Mouse (Mus musculus) left cerebral cortex, postnatal 36 days (tissue): Measurements from ENCODE around the gene Col23a1. TPM values are rescaled to one million over a fixed set of nuclear protein-coding genes. Genes with fewer than 3 reads are reported as not detected.

Source experiments
- DNase-seq, 2 experiments: peaks; one replicate each; pipeline ENCODE4 v3.0.0; 2021 to 2022; ENCODE audit warnings: low spot score in 2 of 2, mixed read lengths in 1 of 2
- intact Hi-C: fragments of 180-260 bp; cut with DNase I; formaldehyde crosslinking; loops from one replicate; pipeline ENCODE4 v1.15.1; 2025
- total RNA-seq, 2 experiments: library from RNA; stranded (reverse); gene quantifications; 2 replicates each; pipeline ENCODE4 v1.2.3; 2021

Gene Col23a1
- total RNA-seq, 2 experiments from 2014 or later, result 9.2 to 11.8 TPM

DNA sequence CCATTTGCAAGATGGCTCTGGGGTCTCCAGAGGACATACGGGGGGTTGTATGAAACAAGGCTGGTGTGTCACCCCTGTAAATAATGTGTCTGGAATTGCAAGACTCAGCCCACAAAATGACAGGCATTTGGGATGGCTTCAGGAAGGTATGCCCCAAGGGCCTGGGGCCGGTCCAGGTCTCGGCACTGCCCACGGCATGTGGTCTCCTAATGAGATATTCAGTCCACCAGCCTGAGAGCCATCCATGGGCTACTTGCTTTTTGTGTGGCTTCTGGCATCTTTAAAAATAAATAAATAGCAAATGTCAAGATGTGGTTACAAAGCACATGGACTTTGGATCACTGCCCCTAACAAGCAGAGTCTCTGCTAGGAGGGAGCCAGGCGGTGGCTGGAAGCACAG, 219.5 kb downstream of the Col23a1 start:
- intact Hi-C loops, result no loop called here
- no peak for DNase-seq

DNA sequence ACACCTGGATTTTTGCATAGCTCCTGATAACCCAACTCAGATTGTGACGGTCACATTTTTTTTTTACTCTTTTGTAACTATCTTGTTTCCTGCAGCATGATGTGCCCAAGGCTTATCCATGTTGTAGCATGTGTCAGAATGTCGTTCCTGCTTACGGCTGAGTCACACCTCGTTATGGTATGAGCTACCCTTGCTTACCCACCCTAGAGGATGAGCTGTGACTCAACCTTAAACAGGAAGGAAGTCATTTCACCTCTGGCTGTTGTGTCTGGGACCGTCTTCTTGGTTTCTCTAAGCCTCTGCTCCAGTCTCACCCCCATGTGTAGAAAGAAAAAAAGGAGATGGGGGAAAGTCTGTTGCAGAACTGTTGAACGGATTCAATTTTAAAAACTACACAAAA, 223.3 kb downstream of the Col23a1 start:
- intact Hi-C loops, result no loop called here
- DNase-seq, result no peak

DNA sequence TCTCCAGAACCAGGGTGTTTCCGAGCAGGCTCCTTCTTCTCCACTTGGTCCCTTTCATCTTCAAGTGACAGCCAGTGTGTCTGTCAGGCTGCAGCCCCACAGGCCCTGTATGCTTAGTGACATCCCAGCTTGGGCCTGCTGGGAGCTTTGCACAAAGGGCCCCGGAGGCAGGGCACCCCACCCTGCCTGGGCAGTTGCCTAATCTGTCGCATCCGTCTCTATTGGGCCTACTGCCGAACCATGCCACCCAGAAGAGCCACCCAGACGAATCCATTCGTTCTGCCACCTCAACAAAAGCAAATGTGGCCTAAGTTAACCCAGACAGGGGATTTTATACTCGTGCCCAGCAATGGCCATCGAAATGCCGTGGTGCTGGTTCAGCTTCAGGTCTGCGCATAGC, 225.6 kb downstream of the Col23a1 start:
- no peak for DNase-seq
- intact Hi-C loops, result no loop called here

DNA sequence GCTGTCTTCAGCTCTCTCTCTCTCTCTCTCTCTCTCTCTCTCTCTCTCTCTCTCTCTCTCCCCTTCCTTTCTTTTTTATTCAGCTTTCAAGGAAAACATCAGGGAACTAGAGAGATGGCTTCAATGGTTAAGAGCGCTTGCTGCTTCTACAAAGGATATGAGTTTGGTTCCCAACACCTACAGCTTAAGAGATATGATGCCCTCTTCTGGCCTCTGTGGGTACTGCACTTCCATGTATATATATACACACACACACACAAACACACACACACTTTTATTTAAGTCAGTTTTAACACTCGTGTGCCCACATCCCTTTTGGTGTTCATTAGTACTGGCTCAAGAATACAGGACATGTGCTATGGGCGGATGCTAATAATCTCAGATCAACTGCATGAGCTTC, 228.4 kb downstream of the Col23a1 start:
- no peak for DNase-seq
- intact Hi-C loops, result no loop called here

DNA sequence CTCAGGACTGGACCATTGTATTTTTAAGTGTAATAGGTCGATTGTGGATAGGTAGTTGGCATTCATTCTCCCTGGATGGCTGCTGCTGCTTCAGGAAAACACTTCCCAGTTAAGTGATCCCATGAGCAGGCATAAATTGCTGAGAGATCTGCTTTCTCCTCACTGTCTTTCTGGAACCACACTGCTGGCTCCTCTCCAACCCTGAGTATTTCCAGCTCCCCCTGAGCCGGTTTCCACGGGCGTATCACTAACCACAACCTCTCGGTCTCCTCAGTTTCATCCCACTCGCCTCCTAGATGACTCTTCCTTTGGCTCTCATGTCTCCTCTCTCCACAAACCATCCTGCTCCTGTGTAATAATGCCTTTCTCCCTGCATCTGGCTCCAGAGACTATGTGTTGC, 228.9 kb downstream of the Col23a1 start:
- DNase-seq, result no peak
- intact Hi-C loops, result no loop called here

DNA sequence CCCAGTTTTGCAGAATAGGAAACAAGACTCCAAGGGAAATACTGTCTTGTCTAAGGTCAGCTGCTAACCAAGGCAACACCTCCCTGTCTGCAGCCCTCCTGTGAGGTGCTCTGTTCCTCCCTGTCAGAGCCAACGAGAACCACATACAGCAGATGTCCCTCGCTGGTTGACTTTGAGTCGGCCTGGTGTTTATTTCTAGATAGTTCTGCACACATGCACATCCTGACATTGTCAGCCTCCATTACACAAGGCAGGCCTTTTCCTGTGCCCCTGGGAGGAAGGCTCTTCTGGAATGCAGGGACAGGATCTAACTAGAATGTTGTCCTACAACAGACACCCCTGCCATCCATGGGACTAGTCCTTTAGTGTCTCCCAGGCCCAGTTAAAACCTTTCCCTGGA, 231.7 kb downstream of the Col23a1 start:
- intact Hi-C loops, result no loop called here
- no peak for DNase-seq

DNA sequence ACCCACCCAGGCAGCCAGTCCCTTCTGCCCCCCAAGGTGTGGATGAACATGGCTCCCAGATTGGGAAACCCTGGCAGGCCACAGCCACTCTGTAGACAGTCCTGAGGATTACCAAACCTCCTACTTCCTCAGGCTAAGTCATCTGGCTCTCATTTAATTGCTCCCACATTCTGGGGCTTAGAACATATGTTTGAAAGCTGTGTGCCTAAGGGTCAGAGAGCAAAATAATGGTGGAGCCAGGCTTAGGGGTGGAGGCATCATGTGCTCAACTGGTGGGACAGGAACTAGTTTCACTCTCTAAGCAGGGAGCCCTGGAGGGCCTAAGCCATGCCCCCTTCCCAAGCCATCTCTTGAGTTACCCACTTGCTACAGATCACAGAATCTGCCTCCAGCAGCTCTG, 233.5 kb downstream of the Col23a1 start:
- intact Hi-C loops, result no loop called here
- no peak for DNase-seq

DNA sequence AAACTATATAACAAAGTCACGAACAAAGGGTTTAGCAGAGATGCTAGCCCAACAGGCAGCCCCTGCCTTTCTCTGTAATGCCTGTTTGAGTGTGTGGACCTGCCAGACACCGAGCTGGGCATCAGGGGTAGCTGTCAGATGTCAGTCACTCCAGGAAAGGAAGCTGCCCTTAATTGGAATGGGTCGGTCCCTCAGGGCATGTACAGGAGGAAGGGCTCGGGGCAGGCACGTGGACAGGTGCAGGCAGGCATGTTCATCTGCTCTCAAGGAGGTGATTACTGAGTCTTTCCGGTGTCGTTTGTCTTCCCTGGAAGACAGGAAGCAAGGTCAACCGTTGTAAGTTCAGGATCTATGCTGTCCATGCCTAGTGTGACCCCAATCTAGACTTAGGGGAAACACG, 233.9 kb downstream of the Col23a1 start:
- intact Hi-C loops, result no loop called here

DNA sequence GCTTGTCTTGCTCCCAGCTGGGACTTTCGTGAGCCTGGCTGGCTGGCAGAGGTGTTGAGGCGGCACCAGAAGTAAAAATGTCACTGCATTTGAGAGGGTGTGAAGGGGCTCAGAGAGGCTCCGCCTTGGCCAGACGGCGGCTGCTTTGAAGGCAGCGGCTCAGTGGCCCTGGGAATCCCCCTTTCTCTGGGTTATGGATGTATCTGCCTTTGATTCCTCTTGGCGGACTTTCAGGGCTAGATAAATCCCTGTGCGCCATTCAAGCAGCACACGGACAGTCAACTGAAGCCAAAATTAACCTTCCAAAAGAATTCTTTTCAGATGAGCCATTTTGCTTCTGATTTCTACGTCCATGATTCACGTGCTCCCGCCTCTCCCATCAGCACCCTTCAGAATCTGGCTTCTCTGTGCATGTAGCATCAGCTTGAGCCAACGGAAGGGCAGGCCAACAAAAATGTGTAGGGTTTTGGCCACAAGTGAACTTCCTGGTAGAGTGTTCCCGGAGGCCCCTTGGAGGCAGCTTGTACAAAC, 237.0 kb downstream of the Col23a1 start:
- intact Hi-C loops, result no loop called here
- peak in 1 of 2 experiments; percentile 21 for DNase-seq

More for the DNA sequence above, 233.9 kb downstream of the Col23a1 start:
- DNase-seq, result no peak

DNA sequence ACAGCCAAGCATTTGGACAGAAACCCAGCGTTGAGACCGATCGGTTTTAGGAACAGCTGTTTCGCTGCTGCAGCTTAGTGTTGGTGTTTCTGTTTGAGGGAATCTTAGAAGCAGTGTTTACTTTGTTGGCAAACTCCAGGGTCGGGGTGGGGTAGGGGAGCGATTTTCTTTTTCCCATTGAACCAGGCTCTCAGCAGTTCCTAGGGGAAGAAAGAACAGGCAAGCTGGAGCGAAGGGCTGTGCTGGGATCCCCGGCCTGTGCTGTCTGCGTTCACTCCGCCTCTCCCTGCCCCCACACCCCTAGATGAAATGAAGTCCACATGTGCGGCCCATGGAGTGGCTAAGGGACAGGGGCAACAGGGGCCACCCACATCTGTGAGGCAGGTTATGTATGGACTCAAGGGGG, 243.4 kb downstream of the Col23a1 start:
- intact Hi-C loops, result loop anchor here (10.0 kb wide), 1 partner anchor 588 kb away; the partner anchor contains the start of gene 4933414I15Rik
- no peak for DNase-seq

DNA sequence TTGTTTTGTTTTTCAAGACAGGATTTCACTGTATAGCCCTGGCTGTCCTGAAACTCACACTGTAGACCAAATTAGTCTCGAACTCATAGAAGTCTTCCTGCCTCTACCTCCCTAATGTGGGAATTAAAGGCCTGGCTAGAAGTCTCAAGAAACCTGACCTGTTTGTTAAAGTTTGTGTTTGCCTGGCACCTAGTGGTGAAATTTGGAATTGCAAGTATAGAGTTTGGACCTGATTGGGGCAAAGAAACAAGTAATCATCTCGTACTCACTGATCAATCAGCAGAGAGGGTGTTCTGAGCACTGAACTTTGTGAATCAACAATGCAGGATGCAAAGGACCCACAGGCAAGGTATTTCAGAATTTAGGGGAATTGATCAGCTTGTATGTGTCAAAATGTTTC, 244.6 kb downstream of the Col23a1 start:
- DNase-seq, result peak in 1 of 2 experiments; percentile 57
- intact Hi-C loops, result loop anchor here (1.0 to 10.0 kb wide), 2 partner anchors 245 to 590 kb away; partner anchors contain the start of genes 4933414I15Rik and Col23a1

DNA sequence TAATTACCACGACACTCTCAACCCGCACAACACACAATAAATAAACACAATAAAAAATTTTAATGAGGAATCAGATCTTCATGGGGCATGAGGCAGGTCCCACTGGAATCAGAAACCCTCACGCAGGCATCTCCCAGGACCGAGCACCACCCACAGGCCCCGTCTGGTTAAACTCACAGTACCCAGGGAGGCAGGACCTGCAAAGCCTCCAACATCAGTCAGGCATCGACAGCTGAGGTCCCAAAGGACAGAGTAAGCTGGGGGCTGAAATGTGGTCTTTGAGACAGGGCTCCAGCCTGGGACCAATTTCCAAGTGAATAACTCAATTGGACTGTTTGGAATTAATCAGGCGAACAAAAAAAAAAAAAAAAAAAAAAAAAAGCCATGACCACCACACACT, 248.7 kb downstream of the Col23a1 start:
- DNase-seq, result no peak
- intact Hi-C loops, result loop anchor here (5.0 to 10.0 kb wide), 2 partner anchors 211 to 594 kb away; partner anchors contain the start of gene 4933414I15Rik

DNA sequence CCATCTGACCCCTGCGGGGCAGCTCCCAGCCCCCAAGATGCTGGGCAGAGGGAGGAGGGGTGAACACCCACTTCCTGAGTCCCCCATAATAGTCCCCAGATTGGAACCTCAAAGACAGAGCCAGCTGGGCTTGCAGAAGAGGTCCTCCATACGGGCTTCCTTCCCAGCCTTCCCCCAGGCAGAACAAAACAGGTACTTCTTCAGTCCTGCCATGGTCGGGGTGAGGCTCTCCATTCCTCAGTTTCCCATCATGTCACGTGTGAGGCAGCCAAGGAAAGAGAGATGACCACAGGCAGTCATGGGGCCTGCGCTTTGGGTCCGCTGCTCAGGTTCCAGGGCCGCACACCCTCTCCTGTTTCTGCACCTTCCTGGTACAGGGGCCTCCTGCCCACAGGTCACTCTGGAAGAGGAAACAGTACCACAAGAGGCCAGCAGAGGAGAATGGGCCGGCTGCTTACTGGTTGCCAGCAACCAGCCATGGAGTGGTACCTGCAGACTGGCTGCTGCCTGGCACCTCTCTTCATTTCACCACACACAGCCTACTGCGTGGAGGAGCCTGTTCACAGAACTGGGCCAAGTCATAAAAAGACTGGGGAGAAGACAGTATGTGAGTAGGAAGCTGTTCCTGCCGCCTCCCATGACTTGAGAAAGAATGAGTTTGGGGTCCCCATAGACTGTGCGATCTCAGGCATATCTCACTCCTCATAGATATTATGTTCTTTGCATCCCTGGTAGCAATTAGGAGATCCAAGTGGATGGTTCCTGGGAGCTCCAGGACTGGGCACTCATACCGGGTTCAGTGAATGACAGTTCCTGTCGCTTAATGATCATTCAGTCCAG, 249.4 kb downstream of the Col23a1 start:
- peak in 1 of 2 experiments; percentile 16 for DNase-seq
- intact Hi-C loops, result loop anchor here (5.0 to 10.0 kb wide), 2 partner anchors 212 to 594 kb away; partner anchors contain the start of gene 4933414I15Rik

DNA sequence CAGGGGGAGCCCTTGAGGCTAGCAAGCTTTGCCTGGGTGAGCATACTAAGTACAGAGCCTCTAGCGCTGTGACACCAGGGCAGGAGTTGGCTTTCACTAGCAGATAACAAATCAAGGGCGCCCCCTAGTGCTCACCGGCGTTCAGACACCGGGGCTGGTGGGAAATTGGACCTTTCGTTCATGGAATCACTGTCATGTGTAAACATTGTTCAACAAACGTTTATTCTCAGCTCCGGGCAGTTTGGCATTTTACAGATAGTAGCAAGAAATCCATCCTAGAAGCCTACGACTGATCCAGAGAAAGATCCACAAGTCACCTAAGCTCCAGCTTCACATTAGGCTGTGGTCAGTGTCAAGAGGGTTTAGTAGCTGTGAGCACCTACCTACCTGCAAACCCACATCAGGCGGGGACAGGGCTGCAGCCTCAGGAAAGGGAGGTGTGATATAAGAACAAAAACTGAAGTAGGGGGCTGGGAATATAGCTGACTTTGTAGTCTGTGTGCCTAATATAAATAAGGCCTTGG, 250.1 kb downstream of the Col23a1 start:
- intact Hi-C loops, result loop anchor here (5.0 to 10.0 kb wide), 2 partner anchors 213 to 595 kb away; partner anchors contain the start of gene 4933414I15Rik
- peak; percentile 87 to 91 for DNase-seq

DNA sequence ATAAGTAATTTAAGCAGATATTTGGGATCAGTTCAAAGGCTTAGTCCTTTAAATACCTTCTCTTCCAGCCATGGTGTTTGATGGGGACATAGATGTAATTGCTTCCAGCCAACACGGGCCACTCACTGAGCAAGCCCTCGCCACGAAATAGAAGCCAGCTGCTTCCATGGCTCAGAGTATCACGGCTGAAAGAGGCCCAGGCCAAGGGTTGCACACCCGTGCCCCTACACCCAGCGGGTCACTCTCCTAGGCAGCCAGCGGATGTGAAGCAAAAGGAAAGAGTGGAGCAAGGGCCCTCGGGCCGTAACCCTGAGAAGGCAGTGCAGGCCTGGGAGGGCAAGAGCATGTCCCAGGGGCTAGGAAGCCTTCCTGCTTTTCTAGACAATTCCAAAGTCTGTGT, 252.7 kb downstream of the Col23a1 start:
- DNase-seq, result no peak

DNA sequence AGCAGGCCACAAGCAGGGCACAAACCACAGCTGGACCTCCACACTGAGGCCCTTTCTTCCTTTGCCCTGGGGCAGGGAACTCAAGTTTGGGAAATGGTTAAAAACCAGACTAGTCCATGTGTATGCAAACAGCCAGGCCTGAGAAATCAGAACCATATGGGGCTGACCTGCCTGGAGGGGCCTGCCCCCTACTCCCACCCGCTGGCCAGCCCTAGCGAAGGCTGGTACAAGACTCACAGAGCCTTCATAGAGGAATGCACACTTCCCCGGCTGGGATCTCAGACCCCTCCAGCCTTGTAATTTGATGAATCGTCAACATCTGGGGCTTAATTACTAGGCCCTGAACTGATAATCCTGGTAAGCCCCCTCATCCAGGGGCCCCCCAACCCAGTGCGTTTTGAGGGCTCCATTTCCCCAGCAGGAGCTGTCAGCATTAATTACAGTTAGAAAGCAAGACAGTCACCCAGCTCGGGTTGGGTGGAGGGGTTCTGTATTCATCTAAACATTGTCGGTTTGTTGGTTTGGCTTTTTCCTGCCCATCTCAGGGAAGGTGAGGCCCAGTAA, 253.8 kb downstream of the Col23a1 start:
- DNase-seq, result no peak
- intact Hi-C loops, result no loop called here

More for the DNA sequence above, 252.7 kb downstream of the Col23a1 start:
- intact Hi-C loops, result no loop called here

DNA sequence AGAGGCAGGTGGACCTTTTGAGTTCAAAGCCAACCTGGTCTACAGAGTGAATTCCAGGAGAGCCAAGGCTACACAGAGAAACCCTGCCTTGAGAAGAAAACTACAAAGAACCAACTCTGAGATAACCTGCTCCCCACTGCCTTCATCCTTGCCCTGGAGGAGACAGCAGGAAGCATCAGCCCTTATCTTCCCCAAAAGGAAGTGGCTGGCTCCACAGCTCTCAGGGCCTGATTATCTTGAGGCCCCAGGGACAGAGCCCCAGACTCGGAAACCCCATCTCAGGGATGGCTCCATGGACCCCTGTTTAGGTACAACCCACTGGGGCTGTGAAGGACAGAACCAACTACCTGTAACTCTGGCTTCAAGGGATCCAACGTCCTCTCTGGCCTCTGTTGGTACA, 254.7 kb downstream of the Col23a1 start:
- intact Hi-C loops, result no loop called here
- no peak for DNase-seq

DNA sequence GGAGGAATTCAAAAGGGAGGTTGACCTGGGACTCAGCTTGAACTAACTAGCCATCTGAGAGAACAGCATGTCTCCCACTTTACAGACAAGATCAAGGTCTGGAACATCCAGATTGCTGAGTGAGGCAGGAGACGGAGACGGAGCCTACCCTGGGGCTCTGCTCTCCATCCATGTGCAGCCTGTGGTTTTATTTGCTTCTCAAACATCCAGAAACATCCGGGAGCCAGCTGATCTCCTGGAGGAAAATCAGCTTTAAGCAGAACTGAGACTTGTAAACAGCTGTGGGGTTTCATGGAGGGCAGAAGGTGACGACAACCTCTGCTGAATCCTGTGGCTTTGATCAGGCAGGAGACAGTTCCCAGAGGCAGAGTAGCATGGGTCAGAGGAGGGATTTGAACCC, 256.1 kb downstream of the Col23a1 start:
- intact Hi-C loops, result no loop called here
- DNase-seq, result no peak

DNA sequence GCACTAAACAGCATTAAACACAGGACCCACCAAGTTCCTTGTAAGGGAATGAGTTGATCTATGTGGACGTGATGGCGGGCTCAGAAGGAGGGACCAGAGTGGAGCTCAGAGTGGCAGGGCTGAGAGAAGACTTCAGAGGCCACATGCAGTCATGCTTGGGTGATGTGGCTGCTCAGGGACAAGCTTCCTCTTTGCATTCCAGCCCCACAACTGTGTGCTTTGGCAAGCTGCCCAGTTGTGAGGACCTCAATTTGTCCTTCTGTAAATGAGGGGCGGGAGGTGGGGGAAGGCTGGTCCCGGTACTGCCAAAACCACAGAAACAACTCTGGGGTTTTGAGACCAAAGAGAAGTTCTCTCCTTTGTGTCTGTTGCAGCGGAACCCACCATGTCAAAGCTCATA, 261.5 kb downstream of the Col23a1 start:
- intact Hi-C loops, result no loop called here
- no peak for DNase-seq

DNA sequence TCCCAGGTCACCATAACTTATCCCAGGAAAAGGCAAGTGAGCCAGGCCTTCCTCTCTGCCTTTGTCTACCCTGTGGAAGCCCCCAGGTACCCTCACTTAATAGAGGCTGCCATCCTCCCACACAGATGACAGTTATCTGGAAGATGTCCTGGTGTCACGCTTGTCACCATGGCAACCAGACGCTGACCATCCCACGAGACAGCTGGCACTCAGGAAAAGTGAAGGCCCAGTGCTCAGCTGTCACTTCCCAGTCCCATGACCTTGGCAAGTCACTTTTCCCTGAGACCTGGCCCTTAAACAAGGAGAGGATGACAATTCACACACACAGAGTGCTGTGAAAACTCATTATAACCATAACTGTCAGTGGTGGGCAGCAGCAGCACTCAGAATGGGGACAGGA, 262.4 kb downstream of the Col23a1 start:
- intact Hi-C loops, result no loop called here
- DNase-seq, result no peak
